Mouse (Mus musculus): ENCODE measurements around the gene Igfbp7.

- TF ChIP-seq USF2 (IDR thresholded peaks at IDR 0.05; ENCODE audit: borderline replicate concordance in 1 of 2, insufficient read depth in 1 of 2, low read depth in 1 of 2, low read length in 2 of 2) = no peak
- TF ChIP-seq USF1 (IDR thresholded peaks at IDR 0.05; ENCODE audit: low read depth, low read length) = no peak
- TF ChIP-seq HCFC1 (IDR thresholded peaks at IDR 0.05; ENCODE audit: low read depth, low read length) = no peak
- TF ChIP-seq TAL1 (IDR thresholded peaks at IDR 0.05; ENCODE audit: low read length) = no peak
- TF ChIP-seq CTCF (IDR thresholded peaks at IDR 0.05 in 2 of 3, conservative IDR thresholded peaks at IDR 0.05 in 1 of 3; ENCODE audit: control insufficient read depth in 1 of 3, insufficient read depth in 1 of 3, low read depth in 2 of 3, low read length in 3 of 3, poor library complexity in 1 of 3, severe bottlenecking in 1 of 3) = no peak
- no peak for TF ChIP-seq NRF1 (IDR thresholded peaks at IDR 0.05; ENCODE audit: insufficient read depth, low read depth, low read length, poor library complexity, severe bottlenecking)
- no peak for TF ChIP-seq ZKSCAN1 (IDR thresholded peaks at IDR 0.05; ENCODE audit: low read depth, low read length)
- TF ChIP-seq MEF2A (IDR thresholded peaks at IDR 0.05; ENCODE audit: extremely low read depth, insufficient replicate concordance, low read depth, low read length, poor library complexity, severe bottlenecking) = no peak
- no peak for TF ChIP-seq GABPA (IDR thresholded peaks at IDR 0.05; ENCODE audit: low read depth, low read length)
- no peak for TF ChIP-seq POLR2A (IDR thresholded peaks at IDR 0.05; ENCODE audit: control insufficient read depth in 1 of 2, insufficient read depth in 1 of 2, low read depth in 1 of 2, low read length in 2 of 2, poor library complexity in 1 of 2)
Observed at GRCm38 (mm10) chr5:77366313-77366712, 41.5 kb downstream of the Igfbp7 start.

All from MEL (cell line).